Mouse (Mus musculus): Measurements from ENCODE around the gene Ilvbl.

DNA sequence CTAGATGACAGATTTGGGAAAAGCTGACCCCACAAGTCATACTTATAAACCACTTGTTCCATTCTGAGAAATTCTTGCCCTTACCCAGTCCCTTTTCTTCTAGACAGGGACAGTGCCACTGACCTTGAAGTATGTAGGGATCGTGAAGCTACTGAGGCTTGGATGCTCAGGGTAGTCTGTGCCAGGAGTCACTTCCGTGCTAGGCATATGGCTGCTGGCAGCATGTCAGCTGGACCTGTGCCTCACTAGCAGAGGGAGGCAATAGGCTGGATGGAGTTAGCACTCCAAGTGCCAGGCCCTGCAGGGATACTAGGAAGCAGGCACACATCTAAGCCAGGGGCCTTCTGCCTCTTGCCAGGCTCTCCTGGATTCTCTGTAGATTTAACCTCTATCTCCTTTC is 1.5 kb downstream of the Ilvbl start:
- TF ChIP-seq CTCF (IDR thresholded peaks at IDR 0.05; ENCODE audit: low read depth) (no peak), EP300 (IDR thresholded peaks at IDR 0.05; ENCODE audit: low read depth) (no peak)

All from heart, postnatal 0 days (tissue).